Mouse (Mus musculus) bone marrow macrophage, adult 2 months (primary cell): ENCODE measurements around the gene Stat5a. TPM values are rescaled to one million over a fixed set of nuclear protein-coding genes. Genes with fewer than 3 reads are reported as not detected.

ENCODE experiments used
- H3K27ac ChIP-seq: 2 replicates; pipeline ENCODE4 v1.5.1; 2012; ENCODE audit warnings: low read depth, low read length; ENCODE audit not compliant: insufficient read depth
- H3K4me1 ChIP-seq: 2 replicates; pipeline ENCODE4 v1.6.1; 2012; ENCODE audit warnings: low read length; ENCODE audit not compliant: control insufficient read depth, insufficient read depth
- H3K4me3 ChIP-seq: 2 replicates; pipeline ENCODE4 v1.5.1; 2012; ENCODE audit warnings: mild to moderate bottlenecking, low read length, moderate library complexity; ENCODE audit not compliant: insufficient read depth
- CTCF ChIP-seq: IDR thresholded peaks from 2 replicates; pipeline ENCODE4 v1.5.1; 2012; ENCODE audit warnings: low read depth, mild to moderate bottlenecking, low read length, moderate library complexity
- POLR2A ChIP-seq: IDR thresholded peaks from 2 replicates; pipeline ENCODE4 v1.6.1; 2012; ENCODE audit warnings: mild to moderate bottlenecking, low read depth, low read length, borderline replicate concordance
- polyA plus RNA-seq: library from polyadenylated mRNA; stranded (reverse); fragments of >200 nt; gene quantifications from 2 replicates; pipeline ENCODE4 v1.2.4, GENCODE M21; 2012; ENCODE audit not compliant: missing spikeins, insufficient read depth, insufficient read length

Gene Stat5a
- polyA plus RNA-seq, 1 experiment = 20.7 TPM

DNA sequence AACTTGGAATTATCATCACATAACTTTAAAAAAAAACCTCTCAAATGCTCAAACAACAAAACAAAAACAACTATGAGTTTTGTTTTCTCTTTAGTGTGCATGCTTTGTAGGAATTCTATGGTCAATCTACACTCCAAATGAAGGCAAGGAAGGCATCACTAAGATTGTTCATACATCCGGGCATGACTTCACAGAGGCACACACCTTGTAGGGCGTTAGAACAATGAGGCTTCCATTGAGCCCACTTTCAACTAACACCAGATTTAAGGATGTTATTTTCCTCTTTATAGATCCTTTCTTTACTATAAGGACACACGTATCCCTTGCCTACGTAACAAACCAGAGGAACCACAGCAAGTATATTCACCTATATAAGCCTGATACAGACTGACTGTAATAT lies 11.6 kb upstream of the Stat5a start:
- Histone ChIP-seq H3K27ac (no peak overlapping the region), H3K4me1 (peaks cover 18% of the 10 kb centered on the region), H3K4me3 (no peak overlapping the region)
- TF ChIP-seq CTCF (no peak), POLR2A (no peak)

DNA sequence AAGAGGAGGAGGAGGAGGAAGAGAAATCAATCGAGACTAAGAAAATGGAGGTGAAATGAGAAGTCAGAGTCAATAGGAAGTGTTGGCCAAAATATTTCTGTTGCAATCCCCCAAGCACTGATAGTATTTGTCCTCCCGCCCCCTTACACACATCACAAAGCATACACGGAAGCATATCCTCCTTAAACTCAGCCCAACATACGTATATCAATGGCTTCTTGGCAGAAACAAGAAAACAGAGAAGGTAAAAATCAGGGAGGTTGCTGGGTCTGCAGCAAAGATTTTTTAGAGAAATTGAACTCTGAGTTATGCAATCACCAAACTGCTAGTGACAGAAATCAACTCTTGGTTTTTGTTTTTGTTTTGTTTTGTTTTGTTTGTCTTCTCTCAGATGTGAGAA lies 11.1 kb upstream of the Stat5a start:
- H3K4me3 ChIP-seq = no peak overlapping the region
- H3K27ac ChIP-seq = peak overlapping the region; percentile 7; the same call in 1 of the 2 replicates
- peaks cover 21% of the 10 kb centered on the region for H3K4me1 ChIP-seq
- TF ChIP-seq POLR2A (no peak), CTCF (no peak)

DNA sequence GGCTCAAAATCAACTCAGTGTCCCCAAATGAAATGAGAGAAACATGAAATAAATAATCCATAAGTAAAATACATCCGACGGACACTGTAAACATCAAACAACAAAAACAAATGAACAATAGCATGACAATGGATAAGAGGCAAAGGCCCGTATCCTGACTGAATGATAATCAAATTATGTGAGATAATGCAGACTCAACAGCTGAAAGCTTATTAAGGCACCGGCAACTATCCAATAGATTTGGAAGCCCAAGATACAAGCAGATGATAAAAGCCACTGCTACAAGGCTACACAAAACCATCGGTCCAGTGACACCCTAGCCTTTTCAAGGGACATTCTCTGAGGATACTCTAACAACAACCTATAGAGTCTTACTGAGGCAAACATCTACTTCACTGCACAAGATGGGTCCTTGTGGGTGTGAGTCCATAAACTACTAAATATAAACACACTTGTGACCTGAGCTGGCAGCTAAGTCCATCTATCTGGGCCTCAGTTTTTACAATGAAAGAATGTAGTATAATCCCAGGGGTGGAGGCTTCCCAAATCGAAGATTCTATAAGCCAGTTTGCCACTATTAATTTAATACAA lies 10.3 kb upstream of the Stat5a start:
- H3K4me3 ChIP-seq = peak overlapping the region; percentile 91; the same call in 1 of the 2 replicates
- no peak overlapping the region for H3K27ac ChIP-seq
- peaks cover 21% of the 10 kb centered on the region for H3K4me1 ChIP-seq
- TF ChIP-seq POLR2A (no peak), CTCF (no peak)

DNA sequence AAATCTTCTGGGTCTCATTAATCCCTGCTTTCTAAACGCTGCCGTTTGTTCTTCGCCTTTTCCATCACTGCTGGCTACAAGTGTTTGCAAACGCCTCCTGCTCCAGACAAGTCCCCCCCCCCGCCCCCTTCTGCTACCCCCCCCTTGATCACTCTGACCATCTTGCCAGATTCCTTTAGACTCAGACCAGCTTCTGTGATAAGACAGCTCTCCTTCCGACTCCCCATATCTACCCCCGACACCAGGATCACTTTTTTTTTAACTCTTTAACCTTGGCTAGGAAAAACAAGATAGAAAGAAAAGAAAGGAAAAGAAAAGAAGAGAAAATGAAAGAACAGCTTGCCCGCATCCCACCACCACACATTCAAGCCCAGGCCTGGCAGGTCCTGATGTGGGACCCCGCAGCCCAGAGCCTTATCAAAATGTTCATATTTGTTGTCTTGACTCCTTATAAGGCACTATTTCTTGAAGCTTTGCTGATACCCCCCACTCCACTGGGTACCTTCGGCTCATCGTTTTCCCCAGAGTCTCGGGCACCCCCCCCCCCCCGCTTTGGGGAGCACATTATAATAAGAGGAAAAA lies 9.6 kb upstream of the Stat5a start:
- Histone ChIP-seq H3K4me1 (peaks cover 21% of the 10 kb centered on the region), H3K27ac (no peak overlapping the region), H3K4me3 (peak overlapping the region; percentile 91)
- TF ChIP-seq CTCF (no peak), POLR2A (no peak)

DNA sequence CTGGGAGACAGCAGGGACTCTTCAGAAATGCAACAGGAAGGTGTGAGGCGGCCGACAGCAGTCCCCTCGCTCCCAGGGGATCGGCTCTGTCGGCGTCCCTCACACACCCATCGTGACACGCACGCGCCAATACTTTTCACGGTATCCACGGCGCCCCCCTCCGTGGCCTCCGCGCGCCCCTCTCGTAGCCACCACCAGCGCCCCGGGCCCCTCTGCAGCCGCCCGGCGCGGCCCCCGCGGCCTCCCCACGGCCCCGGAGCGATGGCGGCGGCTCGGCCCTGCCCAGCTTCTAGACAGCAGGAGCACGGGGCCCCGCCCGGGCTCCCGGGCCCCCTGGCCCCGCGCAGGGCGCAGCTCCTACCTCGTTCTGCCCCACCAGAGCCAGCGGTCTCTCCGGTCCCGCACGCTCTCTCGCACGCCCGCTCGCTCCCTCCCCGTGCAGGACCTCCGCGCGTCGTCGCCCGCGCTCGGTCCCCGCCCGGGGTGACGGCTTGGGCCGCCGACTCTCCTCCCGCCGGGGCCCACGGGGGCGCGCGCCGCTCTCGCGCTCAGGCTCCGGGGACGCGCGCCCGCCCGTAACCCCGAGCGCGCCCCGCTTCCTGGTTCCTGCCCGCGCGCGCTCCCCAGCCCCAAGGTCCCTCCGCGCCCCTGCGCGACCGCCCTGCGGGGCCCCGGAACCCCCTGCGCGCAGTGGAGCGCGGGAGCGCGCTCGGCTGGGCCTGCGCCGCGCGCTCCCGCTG lies 8.9 kb upstream of the Stat5a start, which contains the start of gene Stat5b:
Gene Stat5b (minus strand): TSS at position 687 of the 740 bp plus-strand sequence.
- TF ChIP-seq CTCF = no peak
- TF ChIP-seq POLR2A = no peak
- peaks cover 21% of the 10 kb centered on the region for H3K4me1 ChIP-seq
- peak within 1 kb of the TSS; percentile 91 for H3K4me3 ChIP-seq
- peak within 1 kb of the TSS; percentile 4; the same call in 1 of the 2 replicates for H3K27ac ChIP-seq

DNA sequence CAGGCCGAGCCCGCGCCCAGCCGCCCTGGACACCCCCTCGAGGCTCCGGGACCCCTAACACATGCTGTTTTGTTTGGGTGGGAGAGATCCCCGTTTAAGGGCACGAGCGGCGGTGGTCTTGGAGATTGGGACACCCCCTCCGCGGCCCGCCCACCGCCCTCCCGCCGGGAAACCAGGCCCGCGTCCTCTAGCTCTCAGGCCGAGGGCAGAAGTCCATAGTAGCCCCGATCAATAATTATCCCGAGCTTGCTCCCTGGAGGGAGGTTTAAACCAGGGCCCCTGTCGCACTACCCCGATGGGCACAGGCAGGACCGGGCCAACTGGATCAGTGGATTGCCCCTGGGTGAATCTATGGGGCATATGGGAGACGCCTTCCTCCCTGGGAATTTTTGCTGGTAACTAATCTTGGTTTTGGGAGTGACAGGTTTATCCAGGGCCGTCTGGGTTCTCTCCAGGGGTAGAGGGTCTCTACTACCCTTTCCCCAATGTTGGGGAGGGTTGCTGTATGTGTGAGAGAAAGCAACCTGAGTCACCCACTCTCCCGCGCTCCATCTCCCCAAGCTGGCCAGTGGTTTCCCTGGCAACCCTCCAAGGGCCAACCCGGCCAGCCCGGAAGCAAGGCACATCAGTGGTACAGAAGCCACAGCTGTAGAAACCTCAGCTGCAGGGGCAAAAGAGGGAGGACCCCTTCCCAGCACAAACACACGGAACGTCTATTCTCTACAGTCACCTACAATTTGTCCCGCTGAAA lies 8.2 kb upstream of the Stat5a start:
- TF ChIP-seq CTCF = no peak
- Histone ChIP-seq H3K4me3 (peak overlapping the region; percentile 91), H3K4me1 (peaks cover 19% of the 10 kb centered on the region), H3K27ac (no peak overlapping the region)

DNA sequence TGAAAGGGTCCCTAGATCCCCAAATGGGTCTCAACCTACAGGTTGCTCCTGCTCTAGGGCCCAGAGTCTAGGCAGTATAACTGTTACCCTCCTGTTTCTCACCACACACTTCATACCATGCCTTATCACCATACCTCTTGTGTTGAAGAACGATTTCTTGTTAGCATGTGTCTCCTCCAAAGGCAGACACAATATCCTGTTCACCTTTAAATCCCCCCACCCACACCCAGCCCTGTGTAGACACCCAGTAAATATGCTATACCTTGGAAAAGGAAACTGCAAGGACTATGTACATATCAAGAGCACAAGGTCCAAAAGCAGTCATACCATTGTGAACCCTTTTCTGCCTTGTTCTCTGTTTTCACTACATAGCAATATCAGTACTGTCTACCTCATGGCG lies 7.1 kb upstream of the Stat5a start:
- peaks cover 11% of the 10 kb centered on the region for H3K4me1 ChIP-seq
- no peak overlapping the region for H3K27ac ChIP-seq
- no peak overlapping the region for H3K4me3 ChIP-seq
- TF ChIP-seq POLR2A = no peak
- TF ChIP-seq CTCF = no peak

DNA sequence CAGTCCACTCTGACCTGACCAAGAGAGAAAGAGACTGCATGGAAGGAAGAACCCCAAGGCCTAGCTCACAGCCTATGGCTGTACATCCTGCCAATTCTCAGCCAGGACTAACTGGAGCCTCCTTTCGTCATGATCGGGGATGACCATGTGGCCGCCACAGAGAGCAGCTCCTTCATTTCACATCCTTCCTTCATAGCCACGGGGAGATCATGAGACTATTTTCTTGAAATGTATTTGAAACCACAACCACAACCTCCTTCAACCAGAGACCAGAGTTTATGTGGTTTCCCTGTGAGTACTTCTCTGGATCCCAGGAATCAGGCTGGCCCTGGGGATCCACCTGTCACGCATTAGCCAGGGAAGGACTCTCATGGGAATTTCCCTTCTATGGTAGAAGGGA lies 6.1 kb upstream of the Stat5a start:
- H3K4me1 ChIP-seq = peaks cover 9% of the 10 kb centered on the region
- TF ChIP-seq CTCF (no peak), POLR2A (no peak)
- no peak overlapping the region for H3K4me3 ChIP-seq

DNA sequence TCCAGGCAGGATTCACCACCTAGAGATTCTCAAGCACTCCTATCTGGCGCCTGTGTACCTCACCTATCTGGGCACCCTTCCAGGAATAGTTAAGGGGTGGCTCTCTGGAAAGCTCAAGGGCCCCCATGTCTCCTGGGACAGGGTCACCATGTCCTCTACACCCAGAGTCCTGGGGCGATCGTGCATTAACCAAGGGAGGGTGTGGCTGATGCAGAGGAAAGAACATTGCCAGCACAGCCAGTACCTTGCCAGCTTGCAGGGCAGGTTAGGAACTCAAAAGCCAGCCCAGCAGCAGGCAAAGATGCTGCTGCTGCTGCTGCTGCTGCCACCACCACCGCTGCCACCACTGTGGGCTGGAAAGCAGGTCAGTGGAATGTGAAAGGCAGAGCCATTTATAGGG lies 4.9 kb upstream of the Stat5a start:
- H3K27ac ChIP-seq = no peak overlapping the region
- H3K4me1 ChIP-seq = peaks cover 5% of the 10 kb centered on the region; the same call in 1 of the 2 replicates
- TF ChIP-seq POLR2A = no peak
- no peak for TF ChIP-seq CTCF
- H3K4me3 ChIP-seq = no peak overlapping the region

More for the DNA sequence above, 6.1 kb upstream of the Stat5a start:
- no peak overlapping the region for H3K27ac ChIP-seq
